Mouse (Mus musculus) E14TG2a.4 (cell line): ENCODE results near the gene Stam2.

Source experiments
- H3K27me3 ChIP-seq: 2 replicates; pipeline ENCODE4 v1.6.1; 2014; ENCODE audit warnings: low read length, control low read depth; ENCODE audit not compliant: insufficient read depth
- H3K36me3 ChIP-seq: 2 replicates; pipeline ENCODE4 v1.6.1; 2014; ENCODE audit warnings: low read length, control low read depth; ENCODE audit not compliant: insufficient read depth
- H3K4me1 ChIP-seq: replicated peaks from 2 replicates; pipeline ENCODE4 v1.6.1; 2014; ENCODE audit warnings: low read depth, low read length, control low read depth
- H3K4me3 ChIP-seq: replicated peaks from 2 replicates; pipeline ENCODE4 v1.5.1; 2014; ENCODE audit warnings: mild to moderate bottlenecking, low read length
- H3K9me3 ChIP-seq: 2 replicates; pipeline ENCODE4 v1.6.1; 2014; ENCODE audit warnings: low read length, control low read depth
- CTCF ChIP-seq: conservative IDR thresholded peaks from 2 replicates; pipeline ENCODE4 v1.5.1; 2014; ENCODE audit warnings: low read length
- NANOG ChIP-seq: IDR thresholded peaks from 2 replicates; pipeline ENCODE4 v1.6.1; 2014; ENCODE audit warnings: borderline replicate concordance, low read length, mixed read lengths
- POU5F1 ChIP-seq: IDR thresholded peaks from 2 replicates; pipeline ENCODE4 v1.6.1; 2014; ENCODE audit warnings: low read length, borderline replicate concordance

Stam2 gene

GRCm38 (mm10) chr2:52740596-52740995 lies 1.5 kb downstream of the Stam2 start:
- peaks cover 12% of the 10 kb centered on the region; the same call in 1 of the 2 replicates for H3K36me3 ChIP-seq
- TF ChIP-seq CTCF, result no peak
- no peak for TF ChIP-seq POU5F1
- no peak for TF ChIP-seq NANOG
- H3K4me3 ChIP-seq, result no peak overlapping the region
- H3K9me3 ChIP-seq, result no peaks in the 10 kb centered on the region
- H3K27me3 ChIP-seq, result no peaks in the 10 kb centered on the region
- H3K4me1 ChIP-seq, result peaks cover 37% of the 10 kb centered on the region

- TF ChIP-seq NANOG, result no peak
- TF ChIP-seq POU5F1, result no peak
- TF ChIP-seq CTCF, result no peak
- Histone ChIP-seq H3K4me3 (no peak overlapping the region), H3K9me3 (no peaks in the 10 kb centered on the region), H3K4me1 (peaks cover 17% of the 10 kb centered on the region), H3K36me3 (peaks cover 12% of the 10 kb centered on the region; the same call in 1 of the 2 replicates), H3K27me3 (no peaks in the 10 kb centered on the region)
Observed at GRCm38 (mm10) chr2:52734504-52734903, 7.6 kb downstream of the Stam2 start.

GRCm38 (mm10) chr2:52733659-52734058 lies 8.4 kb downstream of the Stam2 start:
- TF ChIP-seq CTCF (no peak), POU5F1 (no peak), NANOG (no peak)
- peaks cover 9% of the 10 kb centered on the region for H3K4me1 ChIP-seq
- no peaks in the 10 kb centered on the region for H3K9me3 ChIP-seq
- H3K27me3 ChIP-seq, result no peaks in the 10 kb centered on the region
- peaks cover 7% of the 10 kb centered on the region; the same call in 1 of the 2 replicates for H3K36me3 ChIP-seq
- no peak overlapping the region for H3K4me3 ChIP-seq

GRCm38 (mm10) chr2:52732611-52733010 lies 9.5 kb downstream of the Stam2 start:
- peaks cover 4% of the 10 kb centered on the region for H3K4me1 ChIP-seq
- no peaks in the 10 kb centered on the region for H3K9me3 ChIP-seq
- H3K27me3 ChIP-seq, result no peaks in the 10 kb centered on the region
- TF ChIP-seq NANOG, result no peak
- no peak for TF ChIP-seq CTCF
- TF ChIP-seq POU5F1, result no peak
- no peak overlapping the region for H3K4me3 ChIP-seq
- H3K36me3 ChIP-seq, result peaks cover 7% of the 10 kb centered on the region; the same call in 1 of the 2 replicates

GRCm38 (mm10) chr2:52732001-52732400 lies 10.1 kb downstream of the Stam2 start:
- Histone ChIP-seq H3K27me3 (no peaks in the 10 kb centered on the region), H3K36me3 (peaks cover 7% of the 10 kb centered on the region; the same call in 1 of the 2 replicates), H3K9me3 (no peaks in the 10 kb centered on the region), H3K4me3 (no peak overlapping the region), H3K4me1 (peaks cover 4% of the 10 kb centered on the region)
- TF ChIP-seq CTCF, result no peak
- no peak for TF ChIP-seq NANOG
- TF ChIP-seq POU5F1, result no peak

- Histone ChIP-seq H3K27me3 (no peaks in the 10 kb centered on the region), H3K4me1 (peaks cover 4% of the 10 kb centered on the region), H3K36me3 (peaks cover 7% of the 10 kb centered on the region; the same call in 1 of the 2 replicates), H3K9me3 (no peaks in the 10 kb centered on the region), H3K4me3 (no peak overlapping the region)
- no peak for TF ChIP-seq CTCF
- TF ChIP-seq POU5F1, result no peak
- no peak for TF ChIP-seq NANOG
Observed at GRCm38 (mm10) chr2:52730891-52731290, 11.2 kb downstream of the Stam2 start.

- Histone ChIP-seq H3K36me3 (peaks cover 12% of the 10 kb centered on the region), H3K9me3 (no peaks in the 10 kb centered on the region), H3K4me3 (no peak overlapping the region), H3K4me1 (no peaks in the 10 kb centered on the region; the same call in 1 of the 2 replicates), H3K27me3 (no peaks in the 10 kb centered on the region)
- TF ChIP-seq CTCF (no peak), POU5F1 (no peak), NANOG (no peak)
Observed at GRCm38 (mm10) chr2:52720231-52721025, 21.7 kb downstream of the Stam2 start.

- TF ChIP-seq POU5F1 (no peak), NANOG (no peak), CTCF (no peak)
- Histone ChIP-seq H3K4me3 (no peak overlapping the region), H3K27me3 (no peaks in the 10 kb centered on the region), H3K9me3 (no peaks in the 10 kb centered on the region), H3K36me3 (peaks cover 44% of the 10 kb centered on the region), H3K4me1 (no peaks in the 10 kb centered on the region; the same call in 1 of the 2 replicates)
Observed at GRCm38 (mm10) chr2:52717076-52717475, 25.0 kb downstream of the Stam2 start.

- no peak for TF ChIP-seq POU5F1
- no peak for TF ChIP-seq CTCF
- no peak for TF ChIP-seq NANOG
- Histone ChIP-seq H3K9me3 (no peaks in the 10 kb centered on the region), H3K36me3 (peaks cover 55% of the 10 kb centered on the region), H3K4me1 (no peaks in the 10 kb centered on the region; the same call in 1 of the 2 replicates), H3K27me3 (no peaks in the 10 kb centered on the region), H3K4me3 (no peak overlapping the region)
Observed at GRCm38 (mm10) chr2:52715538-52715937, 26.5 kb downstream of the Stam2 start.
